Mouse (Mus musculus): ENCODE results near the gene Clec9a. TPM values are rescaled to one million over a fixed set of nuclear protein-coding genes. Genes with fewer than 3 reads are reported as not detected.
A peak's percentile ranks its signal among the peaks of the same experiment; 100 is the strongest.

Clec9a gene
- 0.24 and 0.84 TPM in 2 replicates for polyA plus RNA-seq (2012; ENCODE audit: insufficient read depth, insufficient read length, missing spikeins)

- peaks cover 11% of the 10 kb centered on the region for H3K4me1 ChIP-seq (ENCODE audit: control insufficient read depth, insufficient read depth, low read length)
- TF ChIP-seq POLR2A (IDR thresholded peaks at IDR 0.05; ENCODE audit: borderline replicate concordance, low read depth, low read length) (no peak), CTCF (IDR thresholded peaks at IDR 0.05; ENCODE audit: low read depth, low read length) (no peak)
- peak within 1 kb of the TSS; percentile 84 for H3K27ac ChIP-seq (ENCODE audit: insufficient read depth, low read depth, low read length)
- no peak within 1 kb of the TSS for H3K4me3 ChIP-seq (ENCODE audit: insufficient read depth, low read length)
Observed at GRCm38 (mm10) chr6:129408562-129408961, at the start of gene Clec9a. TSS of gene Clec9a (plus strand) at chr6:129408862.

DNA sequence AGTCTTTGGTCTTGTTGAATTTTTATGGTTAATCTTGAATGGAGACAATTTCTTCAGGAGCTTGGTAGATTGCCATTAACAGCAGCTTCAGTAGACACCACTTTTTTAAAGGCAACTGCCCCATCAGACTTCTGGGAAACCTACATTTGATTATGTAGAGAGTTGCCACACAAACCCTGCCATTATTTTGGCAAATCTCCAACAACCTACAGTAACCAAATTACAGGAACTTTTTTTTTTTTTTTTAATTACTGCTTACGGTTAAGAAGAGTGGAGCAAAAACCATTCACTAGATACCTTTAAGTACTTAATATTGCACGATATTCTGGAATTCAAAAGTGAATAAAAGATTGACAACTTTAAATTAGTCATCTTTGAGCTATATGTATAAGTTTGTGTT, 49.1 kb upstream of the Clec9a start:
- no peak overlapping the region for H3K27ac ChIP-seq (ENCODE audit: insufficient read depth, low read depth, low read length)
- no peak for TF ChIP-seq POLR2A (IDR thresholded peaks at IDR 0.05; ENCODE audit: borderline replicate concordance, low read depth, low read length)
- TF ChIP-seq CTCF (IDR thresholded peaks at IDR 0.05; ENCODE audit: low read depth, low read length), result no peak
- peaks cover 32% of the 10 kb centered on the region for H3K4me1 ChIP-seq (ENCODE audit: control insufficient read depth, insufficient read depth, low read length)
- no peak overlapping the region for H3K4me3 ChIP-seq (ENCODE audit: insufficient read depth, low read length)

GRCm38 (mm10) chr6:129363942-129364341, 44.7 kb upstream of the Clec9a start:
- H3K27ac ChIP-seq (ENCODE audit: insufficient read depth, low read depth, low read length), result peak overlapping the region; percentile 31

GRCm38 (mm10) chr6:129365959-129366359, 42.7 kb upstream of the Clec9a start:
- H3K27ac ChIP-seq (ENCODE audit: insufficient read depth, low read depth, low read length), result no peak overlapping the region

More at GRCm38 (mm10) chr6:129363942-129364341, 44.7 kb upstream of the Clec9a start:
- no peak for TF ChIP-seq POLR2A (IDR thresholded peaks at IDR 0.05; ENCODE audit: borderline replicate concordance, low read depth, low read length)
- TF ChIP-seq CTCF (IDR thresholded peaks at IDR 0.05; ENCODE audit: low read depth, low read length), result no peak
- Histone ChIP-seq H3K4me1 (ENCODE audit: control insufficient read depth, insufficient read depth, low read length) (peaks cover 34% of the 10 kb centered on the region), H3K4me3 (ENCODE audit: insufficient read depth, low read length) (no peak overlapping the region)

GRCm38 (mm10) chr6:129369374-129370132, 39.1 kb upstream of the Clec9a start:
- Histone ChIP-seq H3K27ac (ENCODE audit: insufficient read depth, low read depth, low read length) (peak overlapping the region; percentile 35), H3K4me3 (ENCODE audit: insufficient read depth, low read length) (no peak overlapping the region), H3K4me1 (ENCODE audit: control insufficient read depth, insufficient read depth, low read length) (peaks cover 18% of the 10 kb centered on the region)
- no peak for TF ChIP-seq CTCF (IDR thresholded peaks at IDR 0.05; ENCODE audit: low read depth, low read length)
- TF ChIP-seq POLR2A (IDR thresholded peaks at IDR 0.05; ENCODE audit: borderline replicate concordance, low read depth, low read length), result no peak

More at GRCm38 (mm10) chr6:129365959-129366359, 42.7 kb upstream of the Clec9a start:
- TF ChIP-seq POLR2A (IDR thresholded peaks at IDR 0.05; ENCODE audit: borderline replicate concordance, low read depth, low read length), result no peak
- TF ChIP-seq CTCF (IDR thresholded peaks at IDR 0.05; ENCODE audit: low read depth, low read length), result peak; percentile 47
- H3K4me1 ChIP-seq (ENCODE audit: control insufficient read depth, insufficient read depth, low read length), result peaks cover 38% of the 10 kb centered on the region
- H3K4me3 ChIP-seq (ENCODE audit: insufficient read depth, low read length), result no peak overlapping the region

GRCm38 (mm10) chr6:129374937-129375471, 33.7 kb upstream of the Clec9a start:
- Histone ChIP-seq H3K27ac (ENCODE audit: insufficient read depth, low read depth, low read length) (no peak overlapping the region), H3K4me3 (ENCODE audit: insufficient read depth, low read length) (no peak overlapping the region), H3K4me1 (ENCODE audit: control insufficient read depth, insufficient read depth, low read length) (peaks cover 8% of the 10 kb centered on the region)
- TF ChIP-seq CTCF (IDR thresholded peaks at IDR 0.05; ENCODE audit: low read depth, low read length) (no peak), POLR2A (IDR thresholded peaks at IDR 0.05; ENCODE audit: borderline replicate concordance, low read depth, low read length) (no peak)

DNA sequence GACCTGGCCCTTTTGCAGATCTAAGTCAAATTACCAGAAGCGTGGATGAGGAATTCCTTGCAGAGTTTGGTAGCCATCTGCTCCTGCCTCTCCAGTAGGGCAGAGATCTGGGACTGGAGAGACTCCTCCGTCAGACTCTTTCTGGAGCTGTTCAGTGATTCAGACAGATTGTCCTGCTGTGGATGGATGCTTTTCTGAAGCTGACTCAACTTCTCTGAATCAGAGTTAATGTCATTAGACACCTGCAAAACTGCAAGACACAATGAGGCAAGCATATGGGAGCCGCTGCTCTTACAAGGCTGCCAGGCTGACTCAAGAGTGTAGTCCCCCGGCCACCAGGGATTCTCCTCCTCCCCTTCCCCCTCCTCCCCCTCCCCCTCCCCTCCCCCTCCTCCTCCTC, 28.2 kb upstream of the Clec9a start:
- H3K27ac ChIP-seq (ENCODE audit: insufficient read depth, low read depth, low read length), result no peak overlapping the region
- H3K4me1 ChIP-seq (ENCODE audit: control insufficient read depth, insufficient read depth, low read length), result no peaks in the 10 kb centered on the region
- H3K4me3 ChIP-seq (ENCODE audit: insufficient read depth, low read length), result no peak overlapping the region
- TF ChIP-seq CTCF (IDR thresholded peaks at IDR 0.05; ENCODE audit: low read depth, low read length) (no peak), POLR2A (IDR thresholded peaks at IDR 0.05; ENCODE audit: borderline replicate concordance, low read depth, low read length) (no peak)

GRCm38 (mm10) chr6:129381736-129382135, 26.9 kb upstream of the Clec9a start:
- TF ChIP-seq POLR2A (IDR thresholded peaks at IDR 0.05; ENCODE audit: borderline replicate concordance, low read depth, low read length) (no peak), CTCF (IDR thresholded peaks at IDR 0.05; ENCODE audit: low read depth, low read length) (no peak)
- Histone ChIP-seq H3K4me3 (ENCODE audit: insufficient read depth, low read length) (no peak overlapping the region), H3K4me1 (ENCODE audit: control insufficient read depth, insufficient read depth, low read length) (no peaks in the 10 kb centered on the region), H3K27ac (ENCODE audit: insufficient read depth, low read depth, low read length) (no peak overlapping the region)

DNA sequence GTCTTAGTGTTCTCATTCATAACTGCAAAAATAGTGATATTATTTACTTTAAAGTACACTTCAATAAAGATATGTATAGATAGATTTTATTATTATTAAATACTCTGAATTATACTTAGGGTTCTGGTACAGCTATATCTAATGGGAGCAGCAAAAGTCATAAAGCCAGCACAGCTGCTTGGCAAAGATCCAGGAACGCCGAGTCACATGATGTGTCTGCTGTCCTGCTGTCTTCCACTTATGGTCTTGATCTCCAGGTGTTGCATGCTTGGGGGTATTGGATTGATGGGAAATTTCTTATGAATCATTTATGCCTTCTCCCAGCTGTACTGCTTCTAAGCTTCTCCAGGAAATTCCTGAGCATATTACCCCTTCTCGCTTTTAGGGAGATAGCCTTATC, 25.2 kb upstream of the Clec9a start:
- Histone ChIP-seq H3K4me1 (ENCODE audit: control insufficient read depth, insufficient read depth, low read length) (peaks cover 4% of the 10 kb centered on the region), H3K4me3 (ENCODE audit: insufficient read depth, low read length) (no peak overlapping the region), H3K27ac (ENCODE audit: insufficient read depth, low read depth, low read length) (no peak overlapping the region)
- no peak for TF ChIP-seq CTCF (IDR thresholded peaks at IDR 0.05; ENCODE audit: low read depth, low read length)
- TF ChIP-seq POLR2A (IDR thresholded peaks at IDR 0.05; ENCODE audit: borderline replicate concordance, low read depth, low read length), result no peak

- H3K4me3 ChIP-seq (ENCODE audit: insufficient read depth, low read length), result no peak overlapping the region
- peaks cover 4% of the 10 kb centered on the region for H3K4me1 ChIP-seq (ENCODE audit: control insufficient read depth, insufficient read depth, low read length)
- H3K27ac ChIP-seq (ENCODE audit: insufficient read depth, low read depth, low read length), result no peak overlapping the region
- TF ChIP-seq CTCF (IDR thresholded peaks at IDR 0.05; ENCODE audit: low read depth, low read length), result no peak
- TF ChIP-seq POLR2A (IDR thresholded peaks at IDR 0.05; ENCODE audit: borderline replicate concordance, low read depth, low read length), result no peak
Observed at GRCm38 (mm10) chr6:129385000-129385399, 23.7 kb upstream of the Clec9a start.

Measured in bone marrow macrophage, adult 2 months (primary cell).